Comparison of ENCODE assay signal across 17 mouse cellular contexts in the genomic region with DNA sequence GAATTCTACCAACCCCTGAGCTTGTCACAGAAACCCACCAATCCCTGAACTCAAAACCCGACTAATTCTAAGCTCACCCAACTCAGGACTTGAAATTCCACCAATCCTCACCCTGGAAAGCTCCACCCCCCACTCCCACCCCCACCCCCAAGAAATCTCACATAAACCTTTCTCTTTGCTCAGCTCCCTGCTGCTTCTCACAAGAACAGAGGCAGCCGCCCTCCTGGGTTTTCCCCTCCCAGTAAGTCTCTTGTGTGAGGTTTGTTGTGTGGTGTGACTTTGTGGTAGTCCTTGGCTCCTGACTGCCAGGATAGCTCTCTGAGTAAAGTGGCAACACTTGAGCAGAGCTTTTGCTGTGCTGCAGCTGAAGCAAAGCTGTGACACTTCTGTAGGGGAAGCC. TPM values are rescaled to one million over a fixed set of nuclear protein-coding genes. Genes with fewer than 3 reads are reported as not detected.
"Had no signal": no experiment of that assay in that cellular context is flagged by ENCODE, and none has a peak within 500 bp of the region (broad histone marks: within the 10 kb centered on the region; RNA-seq: fewer than 3 reads in every experiment).

No protein-coding gene starts in this region.

- H3K4me1 ChIP-seq: liver, embryonic 12.5 days; neural tube, embryonic 15.5 days had no signal

- H3K9me3 ChIP-seq: kidney, embryonic 15.5 days; limb, embryonic 15.5 days; liver, embryonic 12.5 days; megakaryocyte, embryonic 14.5 days; midbrain, embryonic 13.5 days; neural tube, embryonic 15.5 days had no signal

- H3K4me3 ChIP-seq: kidney, embryonic 15.5 days; left cerebral cortex, adult 2 months; limb, embryonic 15.5 days; liver, embryonic 12.5 days; megakaryocyte, embryonic 14.5 days; midbrain, embryonic 13.5 days; neural tube, embryonic 15.5 days had no signal

- DNase-seq: kidney, adult 2 months; kidney, postnatal 14 days; lung, embryonic 14.5 days; lung, postnatal 10 days; right cerebral cortex, adult 18-20 months; right cerebral cortex, postnatal 25 days had no signal

- H3K36me3 ChIP-seq: kidney, embryonic 15.5 days; limb, embryonic 15.5 days; liver, embryonic 12.5 days; midbrain, embryonic 13.5 days; neural tube, embryonic 15.5 days had no signal

- H3K27me3 ChIP-seq: kidney, embryonic 15.5 days; limb, embryonic 15.5 days; midbrain, embryonic 13.5 days had no signal

- H3K27ac ChIP-seq: kidney, embryonic 15.5 days; left cerebral cortex, adult 2 months; limb, embryonic 15.5 days; liver, embryonic 12.5 days; macrophage; midbrain, embryonic 13.5 days; neural tube, embryonic 15.5 days had no signal

RNA-seq across cellular contexts. Expression of a gene that starts 22.0 kb away (rescaled TPM):
- total RNA-seq: left cerebral cortex, adult 2 months; left cerebral cortex, postnatal 25 days; midbrain, postnatal 0 days had no signal
- polyA plus RNA-seq: kidney, adult 2 months; macrophage; midbrain, embryonic 13.5 days; neural tube, embryonic 15.5 days; small intestine, adult 2 months had no signal
